Mouse (Mus musculus) frontal cortex, postnatal 25 days (tissue): ENCODE results near the gene Pcgf2.
"Not testable (repeated sequence)": the region's sequence is repeated elsewhere in the genome, so short reads cannot be mapped to it uniquely, and the experiment has no call there.

Experiments
- DNase-seq, 2 experiments: peaks; one replicate each; pipeline ENCODE4 v3.0.0; 2022; ENCODE audit warnings: low spot score in 2 of 2

Gene Pcgf2

GRCm38 (mm10) chr11:97668160-97668559 lies 32.1 kb downstream of the Pcgf2 start:
- no peak for DNase-seq

GRCm38 (mm10) chr11:97666794-97667193 lies 33.5 kb downstream of the Pcgf2 start:
- no peak for DNase-seq

- DNase-seq = no peak
These were observed 34.1 kb downstream of the Pcgf2 start for GRCm38 (mm10) chr11:97666221-97666620.

GRCm38 (mm10) chr11:97665431-97665830 lies 34.9 kb downstream of the Pcgf2 start:
- no peak for DNase-seq

GRCm38 (mm10) chr11:97664771-97665240 lies 35.5 kb downstream of the Pcgf2 start:
- no peak for DNase-seq

- no peak for DNase-seq
These were observed 36.0 kb downstream of the Pcgf2 start for GRCm38 (mm10) chr11:97664339-97664665.

- DNase-seq = no peak
These were observed 36.6 kb downstream of the Pcgf2 start for GRCm38 (mm10) chr11:97663528-97664338.

- DNase-seq = no peak
These were observed 37.3 kb downstream of the Pcgf2 start, which contains the start of gene Mllt6 for GRCm38 (mm10) chr11:97662893-97663527. Gene Mllt6 (plus strand): TSS chr11:97663414.

GRCm38 (mm10) chr11:97662207-97662892 lies 37.9 kb downstream of the Pcgf2 start:
- no peak for DNase-seq

GRCm38 (mm10) chr11:97661648-97662133 lies 38.6 kb downstream of the Pcgf2 start:
- DNase-seq = no peak

- DNase-seq = no peak
These were observed 39.3 kb downstream of the Pcgf2 start for GRCm38 (mm10) chr11:97660734-97661647.

GRCm38 (mm10) chr11:97659990-97660714 lies 40.1 kb downstream of the Pcgf2 start:
- peak; percentile 58 to 62 for DNase-seq

GRCm38 (mm10) chr11:97659267-97659989 lies 40.9 kb downstream of the Pcgf2 start:
- DNase-seq = no peak

GRCm38 (mm10) chr11:97658751-97659266 lies 41.5 kb downstream of the Pcgf2 start:
- no peak for DNase-seq

- not testable (repeated sequence) for DNase-seq
These were observed 42.3 kb downstream of the Pcgf2 start for GRCm38 (mm10) chr11:97657967-97658366.

- no peak for DNase-seq
These were observed 42.9 kb downstream of the Pcgf2 start for GRCm38 (mm10) chr11:97657184-97657945.

- no peak for DNase-seq
These were observed 43.9 kb downstream of the Pcgf2 start for GRCm38 (mm10) chr11:97656269-97656971.

- DNase-seq = no peak
These were observed 46.1 kb downstream of the Pcgf2 start for GRCm38 (mm10) chr11:97654210-97654609.
